Mouse (Mus musculus) lung, embryonic 14.5 days (tissue): ENCODE results near the gene Dock6. TPM values are rescaled to one million over a fixed set of nuclear protein-coding genes. Genes with fewer than 3 reads are reported as not detected.
A peak's percentile ranks its signal among the peaks of the same experiment; 100 is the strongest.
"Not testable (repeated sequence)": the region's sequence is repeated elsewhere in the genome, so short reads cannot be mapped to it uniquely, and the experiment has no call there.

Experiments
- ATAC-seq: fragments of 200-750 bp; cut with Nextera tagmentation; 2 replicates; pipeline ENCODE4 v1.8.0; 2017; ENCODE audit warnings: mild to moderate bottlenecking, moderate TSS enrichment, moderate library complexity; ENCODE audit not compliant: insufficient read depth
- DNase-seq: peaks from one replicate; pipeline ENCODE4 v3.0.0-alpha.2; 2015
- H3K27ac ChIP-seq: fragments of 300-500 bp; sonication (generic); 2 replicates; pipeline ENCODE4 v1.5.1; 2014; ENCODE audit warnings: low read depth, mild to moderate bottlenecking, moderate library complexity
- H3K27me3 ChIP-seq: fragments of 300-500 bp; sonication (generic); 2 replicates; pipeline ENCODE4 v1.6.1; 2014; ENCODE audit warnings: low read length, control low read depth; ENCODE audit not compliant: insufficient read depth
- H3K36me3 ChIP-seq: fragments of 300-500 bp; sonication (generic); 2 replicates; pipeline ENCODE4 v1.6.1; 2014; ENCODE audit warnings: control low read depth; ENCODE audit not compliant: insufficient read depth
- H3K4me1 ChIP-seq: fragments of 300-500 bp; sonication (generic); 2 replicates; pipeline ENCODE4 v1.6.1; 2014; ENCODE audit warnings: antibody characterized with exemption, control low read depth; ENCODE audit not compliant: insufficient read depth
- H3K4me2 ChIP-seq: fragments of 300-500 bp; sonication (generic); 2 replicates; pipeline ENCODE4 v1.6.1; 2014; ENCODE audit warnings: mild to moderate bottlenecking
- H3K4me3 ChIP-seq: fragments of 300-500 bp; sonication (generic); 2 replicates; pipeline ENCODE4 v1.5.1; 2014; ENCODE audit warnings: low read depth, low read length
- H3K9ac ChIP-seq: fragments of 300-500 bp; sonication (generic); 2 replicates; pipeline ENCODE4 v1.6.1; 2014
- H3K9me3 ChIP-seq: fragments of 300-500 bp; sonication (generic); 2 replicates; pipeline ENCODE4 v1.6.1; 2016; ENCODE audit warnings: low read depth, low read length, control low read depth
- CTCF ChIP-seq: IDR thresholded peaks from 2 replicates; pipeline ENCODE4 v1.5.1; 2016; ENCODE audit warnings: antibody characterized with exemption, low read depth
- WGBS: fragments of 180-500 bp; shearing (Covaris S2); extraction: QIAGEN DNeasy Blood & Tissue Kit; methylation state at CpG from one replicate; pipeline ENCODE4 v1.1.7; 2014; 5-methylcytosine and 5-hydroxymethylcytosine counted together
- polyA plus RNA-seq: library from polyadenylated mRNA; unstranded; fragments of >200 nt; fragmentation: Nextera tagmentation; extraction: Ambion mirVana; gene quantifications from 2 replicates; pipeline ENCODE4 v1.2.1, GENCODE M21; 2014

The Dock6 gene
- polyA plus RNA-seq, 1 experiment from 2014 or later = 60.9 TPM

- WGBS = 32% methylated on average over 8 of the region's 8 CpGs
- Histone ChIP-seq H3K36me3 (peaks cover 76% of the 10 kb centered on the region), H3K4me1 (peaks cover 25% of the 10 kb centered on the region), H3K4me2 (peak overlapping the region; percentile 41), H3K4me3 (peak overlapping the region; percentile 10; the same call in 1 of the 2 replicates), H3K27ac (peak overlapping the region; percentile 63), H3K9me3 (no peaks in the 10 kb centered on the region), H3K27me3 (no peaks in the 10 kb centered on the region), H3K9ac (no peak overlapping the region)
- ATAC-seq (peak; percentile 45), DNase-seq (peak; percentile 81)
- no peak for TF ChIP-seq CTCF
Measured at GRCm38 (mm10) chr9:21792644-21793043, 59.8 kb downstream of the Dock6 start.

- ATAC-seq (peak; percentile 67; the same call in 1 of the 2 replicates), DNase-seq (peak; percentile 88)
- peak overlapping the region; percentile 41; the same call in 1 of the 2 replicates for H3K4me2 ChIP-seq
- H3K4me1 ChIP-seq = peaks cover 21% of the 10 kb centered on the region
- H3K36me3 ChIP-seq = peaks cover 84% of the 10 kb centered on the region
- no peaks in the 10 kb centered on the region for H3K27me3 ChIP-seq
- H3K27ac ChIP-seq = peak overlapping the region; percentile 63; the same call in 1 of the 2 replicates
- H3K9me3 ChIP-seq = no peaks in the 10 kb centered on the region
- TF ChIP-seq CTCF = no peak
- 51% methylated on average over 8 of the region's 8 CpGs for WGBS
- H3K9ac ChIP-seq = no peak overlapping the region
- H3K4me3 ChIP-seq = 0 out of 2 replicates have a peak overlapping the region, but pooled peaks have one; percentile 10
Measured at GRCm38 (mm10) chr9:21791861-21792260, 60.6 kb downstream of the Dock6 start.

GRCm38 (mm10) chr9:21788234-21788633 is 64.2 kb downstream of the Dock6 start:
- no peaks in the 10 kb centered on the region for H3K9me3 ChIP-seq
- H3K4me2 ChIP-seq = no peak overlapping the region
- H3K36me3 ChIP-seq = peaks cover 86% of the 10 kb centered on the region
- WGBS = 68% methylated on average over 9 of the region's 9 CpGs
- H3K9ac ChIP-seq = no peak overlapping the region
- TF ChIP-seq CTCF = no peak
- peaks cover 10% of the 10 kb centered on the region for H3K4me1 ChIP-seq
- no peak for DNase-seq
- H3K4me3 ChIP-seq = no peak overlapping the region
- no peaks in the 10 kb centered on the region for H3K27me3 ChIP-seq
- ATAC-seq = no peak
- no peak overlapping the region for H3K27ac ChIP-seq

- Histone ChIP-seq H3K4me1 (peaks cover 10% of the 10 kb centered on the region), H3K27ac (no peak overlapping the region)
Measured at GRCm38 (mm10) chr9:21787654-21788053, 64.8 kb downstream of the Dock6 start.

GRCm38 (mm10) chr9:21786906-21787305 is 65.5 kb downstream of the Dock6 start:
- WGBS = 15% methylated on average over 6 of the region's 6 CpGs
- Histone ChIP-seq H3K36me3 (peaks cover 83% of the 10 kb centered on the region), H3K27me3 (no peaks in the 10 kb centered on the region), H3K4me3 (no peak overlapping the region), H3K4me1 (peaks cover 4% of the 10 kb centered on the region), H3K27ac (no peak overlapping the region), H3K4me2 (no peak overlapping the region), H3K9me3 (no peaks in the 10 kb centered on the region), H3K9ac (no peak overlapping the region; the same call in 1 of the 2 replicates)
- DNase-seq (peak; percentile 75), ATAC-seq (peak; percentile 47)
- peak; percentile 84 for TF ChIP-seq CTCF

More at GRCm38 (mm10) chr9:21787654-21788053, 64.8 kb downstream of the Dock6 start:
- ATAC-seq (no peak), DNase-seq (no peak)
- Histone ChIP-seq H3K9me3 (no peaks in the 10 kb centered on the region), H3K27me3 (no peaks in the 10 kb centered on the region), H3K4me2 (no peak overlapping the region), H3K4me3 (no peak overlapping the region), H3K9ac (no peak overlapping the region), H3K36me3 (peaks cover 84% of the 10 kb centered on the region)
- no peak for TF ChIP-seq CTCF
- WGBS = 78% methylated on average over 5 of the region's 5 CpGs

GRCm38 (mm10) chr9:21786309-21786708 is 66.1 kb downstream of the Dock6 start:
- H3K27me3 ChIP-seq, H3K9ac ChIP-seq, H3K4me1 ChIP-seq, H3K4me2 ChIP-seq, DNase-seq, H3K27ac ChIP-seq, H3K4me3 ChIP-seq, ATAC-seq, H3K9me3 ChIP-seq: not testable (repeated sequence)
- 81% methylated on average over 1 of the region's 2 CpGs for WGBS
- H3K36me3 ChIP-seq = peaks cover 83% of the 10 kb centered on the region

- Histone ChIP-seq H3K9me3 (no peaks in the 10 kb centered on the region), H3K27me3 (no peaks in the 10 kb centered on the region), H3K4me3 (no peak overlapping the region), H3K36me3 (peaks cover 88% of the 10 kb centered on the region), H3K4me1 (no peaks in the 10 kb centered on the region; the same call in 1 of the 2 replicates), H3K9ac (no peak overlapping the region), H3K27ac (peak overlapping the region; percentile 58), H3K4me2 (no peak overlapping the region)
- 81% methylated on average over 7 of the region's 7 CpGs for WGBS
- DNase-seq = no peak
- ATAC-seq = peak; percentile 42; the same call in 1 of the 2 replicates
- TF ChIP-seq CTCF = no peak
Measured at GRCm38 (mm10) chr9:21784517-21785307, 67.7 kb downstream of the Dock6 start.
